Mouse (Mus musculus) testis, adult 2 months (tissue): ENCODE data around the gene Ly6f. TPM values are rescaled to one million over a fixed set of nuclear protein-coding genes. Genes with fewer than 3 reads are reported as not detected.

Source experiments
- H3K27ac ChIP-seq: fragments of 200-500 bp; 2 replicates; pipeline ENCODE4 v1.5.1; 2012; ENCODE audit warnings: low read depth, low read length; ENCODE audit not compliant: control insufficient read depth, insufficient read depth
- H3K27me3 ChIP-seq: fragments of 200-500 bp; 2 replicates; pipeline ENCODE4 v1.6.1; 2012; ENCODE audit warnings: mild to moderate bottlenecking, low read length, moderate library complexity; ENCODE audit not compliant: control insufficient read depth, insufficient read depth
- H3K36me3 ChIP-seq: fragments of 200-500 bp; 2 replicates; pipeline ENCODE4 v1.6.1; 2012; ENCODE audit warnings: mild to moderate bottlenecking, low read length; ENCODE audit not compliant: control insufficient read depth, insufficient read depth
- H3K4me1 ChIP-seq: fragments of 200-500 bp; 2 replicates; pipeline ENCODE4 v1.6.1; 2012; ENCODE audit warnings: low read length; ENCODE audit not compliant: control insufficient read depth, insufficient read depth
- H3K4me3 ChIP-seq: fragments of 200-500 bp; 2 replicates; pipeline ENCODE4 v1.5.1; 2012; ENCODE audit warnings: low read depth, mild to moderate bottlenecking, low read length, moderate library complexity, mixed read lengths; ENCODE audit not compliant: control insufficient read depth
- CTCF ChIP-seq: fragments of 200-500 bp; IDR thresholded peaks from 2 replicates; pipeline ENCODE4 v1.5.1; 2012; ENCODE audit warnings: low read depth, mild to moderate bottlenecking, inconsistent platforms, low read length, moderate library complexity; ENCODE audit not compliant: control insufficient read depth, insufficient read depth, insufficient replicate concordance
- POLR2A ChIP-seq: fragments of 200-500 bp; IDR thresholded peaks from 2 replicates; pipeline ENCODE4 v1.6.1; 2012; ENCODE audit warnings: low read depth, mild to moderate bottlenecking, inconsistent platforms, low read length, moderate library complexity; ENCODE audit not compliant: control insufficient read depth
- polyA plus RNA-seq: library from polyadenylated mRNA; depleted of rRNA; stranded (reverse); fragments of >200 nt; gene quantifications from 2 replicates; pipeline ENCODE4 v1.2.3, GENCODE M21; 2012; rRNA removed

Gene Ly6f
- polyA plus RNA-seq, 1 experiment = not detected

DNA sequence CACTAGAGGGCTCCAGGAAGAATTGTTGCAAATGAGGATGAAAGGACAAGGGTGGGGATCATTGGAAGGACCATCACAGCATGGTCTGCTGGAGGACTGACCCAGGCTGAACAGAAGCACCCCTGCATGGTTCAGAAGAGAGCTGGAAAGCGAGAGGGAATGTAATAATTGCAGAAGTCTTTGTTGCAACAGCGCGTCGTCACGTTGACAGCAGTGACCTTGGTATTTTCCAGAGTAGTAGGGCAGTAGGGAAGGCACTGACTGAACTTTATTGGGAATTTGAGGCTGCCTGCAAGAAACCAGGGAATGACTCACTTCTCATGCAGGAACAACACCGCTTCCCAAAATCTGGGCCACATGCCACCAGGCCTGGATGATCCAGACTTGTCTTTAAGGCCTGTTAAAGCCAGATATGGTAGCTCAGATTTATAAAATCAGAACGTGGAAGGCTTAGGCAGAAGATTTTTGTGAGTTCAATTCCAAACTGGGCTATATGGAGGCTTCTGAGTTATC, 25.7 kb downstream of the Ly6f start:
- Histone ChIP-seq H3K27me3 (no peaks in the 10 kb centered on the region), H3K4me3 (no peak overlapping the region), H3K4me1 (no peaks in the 10 kb centered on the region), H3K36me3 (no peaks in the 10 kb centered on the region), H3K27ac (no peak overlapping the region)
- TF ChIP-seq CTCF (no peak), POLR2A (no peak)

DNA sequence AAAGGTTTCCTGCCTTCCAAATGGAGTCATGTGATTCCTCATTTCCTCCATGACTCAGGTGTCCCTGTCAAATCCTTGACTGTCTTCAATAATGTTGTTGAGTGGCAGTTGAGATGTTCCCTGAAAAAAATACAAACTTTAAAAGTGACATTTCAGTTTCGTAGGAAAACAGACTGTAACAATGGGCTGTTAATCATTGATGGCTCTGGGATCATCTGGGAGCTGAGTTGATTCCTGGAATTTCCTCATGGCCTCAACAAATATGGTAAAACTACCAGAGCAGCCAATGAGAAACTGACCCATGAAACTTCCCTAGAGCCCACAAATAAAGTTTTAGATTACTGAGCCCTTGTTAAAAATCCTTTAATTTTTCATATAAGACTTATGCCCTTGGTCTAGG, 37.9 kb downstream of the Ly6f start:
- no peak overlapping the region for H3K27ac ChIP-seq
- no peaks in the 10 kb centered on the region for H3K27me3 ChIP-seq
- TF ChIP-seq CTCF (no peak), POLR2A (no peak)
- no peaks in the 10 kb centered on the region for H3K4me1 ChIP-seq
- H3K36me3 ChIP-seq = no peaks in the 10 kb centered on the region
- no peak overlapping the region for H3K4me3 ChIP-seq

DNA sequence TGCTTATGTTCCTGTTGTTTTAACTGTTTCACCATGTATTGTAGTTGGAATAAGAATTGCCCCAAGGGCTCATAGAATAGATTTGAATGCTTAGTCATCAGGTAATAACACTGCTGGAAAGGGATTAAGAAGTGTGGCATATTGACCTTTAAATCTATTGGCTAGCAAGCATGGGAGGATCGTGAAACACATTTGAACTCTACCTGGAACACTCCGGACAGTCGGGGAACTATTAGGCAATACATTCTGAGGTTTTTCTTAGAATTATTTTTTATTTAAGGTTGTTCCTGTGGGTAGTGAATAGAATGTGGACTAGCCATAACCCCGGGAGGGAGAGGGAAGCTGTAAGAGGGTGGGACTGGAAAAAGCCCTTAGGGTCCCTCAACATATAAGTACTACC, 41.0 kb downstream of the Ly6f start:
- no peak overlapping the region for H3K27ac ChIP-seq
- no peak overlapping the region for H3K4me3 ChIP-seq
- no peaks in the 10 kb centered on the region for H3K4me1 ChIP-seq
- H3K36me3 ChIP-seq = no peaks in the 10 kb centered on the region
- no peaks in the 10 kb centered on the region for H3K27me3 ChIP-seq
- TF ChIP-seq POLR2A (no peak), CTCF (no peak)

DNA sequence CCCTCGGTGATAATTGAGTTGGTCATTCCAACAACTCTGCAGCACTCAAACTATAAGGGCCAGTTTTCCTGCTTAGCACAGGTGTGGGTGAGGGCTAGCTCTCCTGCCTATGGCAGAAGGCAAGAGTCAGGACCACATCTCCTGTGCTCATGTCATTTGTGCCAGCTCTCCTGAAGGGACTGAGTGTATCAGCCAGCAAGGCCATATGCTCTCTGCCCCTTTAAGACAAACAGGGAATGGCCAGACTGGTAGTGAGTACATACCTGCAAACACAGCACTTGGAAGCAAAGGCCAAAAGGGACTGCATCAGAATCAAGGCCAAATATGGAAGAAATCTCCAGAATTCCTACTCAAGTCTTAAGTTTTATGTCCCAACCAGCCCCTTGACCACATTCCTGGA, 41.7 kb downstream of the Ly6f start:
- no peaks in the 10 kb centered on the region for H3K4me1 ChIP-seq
- H3K4me3 ChIP-seq = no peak overlapping the region
- TF ChIP-seq POLR2A (no peak), CTCF (no peak)
- no peak overlapping the region for H3K27ac ChIP-seq
- H3K36me3 ChIP-seq = no peaks in the 10 kb centered on the region
- no peaks in the 10 kb centered on the region for H3K27me3 ChIP-seq

DNA sequence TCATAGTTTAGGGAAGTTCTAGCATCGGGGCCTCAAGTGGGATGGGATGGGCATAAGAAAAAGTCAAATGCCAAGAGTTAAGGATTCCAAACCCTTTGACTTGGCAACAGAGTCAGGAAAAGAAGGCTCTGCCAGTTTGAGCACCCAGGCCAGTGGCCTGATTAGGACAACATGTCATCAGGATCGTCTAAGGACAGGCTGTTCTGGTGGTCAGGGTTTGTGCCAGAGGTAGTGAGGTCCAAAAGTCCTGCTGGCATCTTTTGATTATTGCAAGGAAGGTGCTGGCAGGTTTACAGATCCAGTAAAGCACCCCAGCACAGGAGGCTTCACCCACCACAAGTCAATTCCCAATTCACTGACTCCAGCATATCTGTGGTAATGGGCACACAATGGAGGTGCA, 46.2 kb downstream of the Ly6f start:
- no peak overlapping the region for H3K27ac ChIP-seq
- no peaks in the 10 kb centered on the region for H3K27me3 ChIP-seq
- TF ChIP-seq POLR2A (no peak), CTCF (no peak)
- H3K4me3 ChIP-seq = no peak overlapping the region
- H3K36me3 ChIP-seq = no peaks in the 10 kb centered on the region
- no peaks in the 10 kb centered on the region for H3K4me1 ChIP-seq

DNA sequence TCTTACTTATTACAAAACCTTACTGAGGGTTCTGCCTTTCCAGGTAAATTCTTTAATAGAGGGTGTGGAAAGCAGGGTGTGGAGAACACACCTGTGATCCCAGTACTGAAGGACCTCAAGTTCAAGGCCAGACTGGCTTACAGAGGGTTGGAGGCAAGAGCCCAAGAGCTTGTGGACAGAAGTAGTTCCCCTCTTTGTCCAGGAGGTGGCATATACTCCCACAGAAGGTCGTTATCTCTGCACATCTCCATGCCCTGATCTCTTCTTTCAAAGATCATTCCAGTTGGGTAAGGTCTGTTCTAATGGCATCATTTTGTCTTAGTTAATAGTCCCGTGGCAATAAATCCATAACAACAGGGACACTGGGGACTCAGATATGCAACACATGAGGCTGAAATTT, 49.0 kb downstream of the Ly6f start:
- Histone ChIP-seq H3K27ac (no peak overlapping the region), H3K36me3 (no peaks in the 10 kb centered on the region), H3K4me3 (no peak overlapping the region), H3K4me1 (no peaks in the 10 kb centered on the region), H3K27me3 (no peaks in the 10 kb centered on the region)
- TF ChIP-seq CTCF (no peak; the same call in 1 of the 2 replicates), POLR2A (no peak)

DNA sequence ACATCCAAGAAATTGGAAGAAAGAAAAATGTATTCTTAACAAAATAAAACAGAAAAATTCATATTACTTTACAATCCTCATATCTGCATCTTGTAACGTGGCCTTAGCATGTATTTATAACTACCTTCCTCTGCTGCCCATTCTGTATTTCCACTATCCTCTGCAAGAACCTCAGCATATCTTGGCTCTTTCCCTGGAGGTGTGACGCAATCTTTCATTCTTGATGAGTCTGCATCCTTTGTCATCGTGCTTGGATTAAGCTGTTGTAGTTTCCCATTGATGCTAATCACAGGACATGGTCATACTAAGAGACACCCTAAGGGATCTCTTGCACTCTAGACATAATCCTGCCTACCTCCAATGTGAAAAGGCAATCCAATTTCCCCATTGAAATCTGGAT, 50.4 kb downstream of the Ly6f start:
- no peak overlapping the region for H3K4me3 ChIP-seq
- TF ChIP-seq POLR2A (no peak), CTCF (no peak)
- no peaks in the 10 kb centered on the region for H3K4me1 ChIP-seq
- no peak overlapping the region for H3K27ac ChIP-seq
- no peaks in the 10 kb centered on the region for H3K36me3 ChIP-seq
- no peaks in the 10 kb centered on the region for H3K27me3 ChIP-seq

DNA sequence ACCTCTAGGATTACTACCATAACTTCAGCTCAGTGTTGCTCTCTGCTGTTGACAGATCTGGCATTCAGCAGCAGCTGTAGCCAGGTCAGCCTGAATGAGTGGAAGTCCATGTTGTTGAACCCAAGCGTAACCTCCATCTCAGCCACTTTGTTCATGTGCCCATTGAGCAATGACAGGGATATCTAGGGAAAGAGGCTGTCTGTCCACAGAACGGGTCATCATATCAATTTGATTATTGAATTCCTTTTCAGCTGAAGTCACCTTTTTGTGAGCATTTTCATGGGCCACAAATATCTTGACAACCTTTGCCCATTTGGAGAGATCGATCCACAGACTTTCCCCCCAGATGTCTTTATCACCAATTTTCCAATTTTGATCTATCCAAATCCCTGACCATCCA, 51.9 kb downstream of the Ly6f start:
- no peaks in the 10 kb centered on the region for H3K4me1 ChIP-seq
- H3K4me3 ChIP-seq = no peak overlapping the region
- H3K36me3 ChIP-seq = no peaks in the 10 kb centered on the region
- H3K27me3 ChIP-seq = no peaks in the 10 kb centered on the region
- TF ChIP-seq POLR2A = no peak
- no peak for TF ChIP-seq CTCF
- H3K27ac ChIP-seq = no peak overlapping the region

Other genes starting within 250 kb of the Ly6f start
- 14.0 and 20.0 TPM in 2 replicates for gene Ly6c1, start 219.6 kb upstream of the Ly6f start, polyA plus RNA-seq
- 0.33 TPM in 1 of 2 replicates, not detected in the other for gene Ly6c2, start 156.5 kb upstream of the Ly6f start, polyA plus RNA-seq
- gene Ly6g, start 113.2 kb upstream of the Ly6f start, polyA plus RNA-seq = not detected in 2 replicates
- not detected in 2 replicates for gene BC025446, start 52.0 kb upstream of the Ly6f start, polyA plus RNA-seq